Mouse (Mus musculus): ENCODE data around the gene Stpg2.

- TF ChIP-seq POLR2A (IDR thresholded peaks at IDR 0.05; ENCODE audit: insufficient read depth, low read depth, low read length) (no peak), CTCF (IDR thresholded peaks at IDR 0.05; ENCODE audit: insufficient read depth, low read depth, low read length) (no peak)
These were observed 7.1 kb upstream of the Stpg2 start for GRCm38 (mm10) chr3:139198412-139198811.

All from olfactory bulb, adult 2 months (tissue).